Comparison of ENCODE assay signal across 25 mouse cellular contexts in the genomic region with DNA sequence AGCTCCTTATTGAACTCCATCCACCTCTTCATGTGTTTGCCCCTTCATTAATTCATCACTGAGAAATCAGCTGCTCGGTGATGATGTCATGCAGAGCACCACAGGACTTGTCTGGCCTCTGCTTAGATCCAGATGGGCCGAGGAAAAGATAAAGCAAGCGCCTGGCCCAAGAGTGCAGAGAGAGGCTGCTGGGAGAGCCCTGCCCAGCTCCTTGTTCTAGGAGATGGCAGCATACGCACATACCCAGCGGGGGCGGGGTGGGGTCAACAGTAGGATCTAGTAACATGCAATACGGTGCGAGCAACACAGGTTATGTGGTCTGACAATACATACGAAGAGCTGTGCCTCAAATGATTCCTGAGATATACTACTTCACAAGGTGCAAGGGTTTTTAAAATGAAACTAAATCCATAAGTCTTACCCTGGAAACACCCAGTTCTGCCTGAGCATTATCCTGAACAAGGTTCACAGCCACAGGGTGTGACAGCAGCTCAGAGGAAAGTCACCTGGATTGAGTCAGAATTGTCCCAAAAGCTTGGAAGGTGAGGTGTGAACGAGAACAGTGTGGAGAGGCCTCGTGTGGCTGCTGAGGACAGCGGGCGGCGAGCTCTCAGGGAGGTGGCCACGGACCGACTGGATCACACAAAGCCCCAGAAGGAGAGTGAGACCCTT.
A peak's percentile ranks its signal among the peaks of the same experiment; 100 is the strongest.
DNase-seq lines count a peak whose midpoint lies in the region; ATAC-seq and TF ChIP-seq lines count a peak whose summit lies in the region.
"Had no signal": no experiment of that assay in that cellular context is flagged by ENCODE, and none has a peak within 500 bp of the region (broad histone marks: within the 10 kb centered on the region; RNA-seq: fewer than 3 reads in every experiment).

No protein-coding gene starts in this region.

- intact Hi-C loops in left cerebral cortex, adult 2 months (cut with DNase I), result no loop called here

- no peak for ATAC-seq in forebrain, embryonic 11.5 days (replicated peaks; ENCODE audit: low FRiP score)
- no peak for ATAC-seq in forebrain, embryonic 15.5 days (replicated peaks)
- ATAC-seq in hindbrain, embryonic 13.5 days (ENCODE audit: low FRiP score), result no peak
- no peak for ATAC-seq in hindbrain, embryonic 14.5 days (ENCODE audit: low FRiP score)
- peak; percentile 72 for ATAC-seq in intestine, embryonic 15.5 days
- ATAC-seq in stomach, postnatal 0 days (ENCODE audit: low FRiP score, low TSS enrichment), result peak; percentile 82
- ATAC-seq: inflammation-experienced regulatory T-cells, adult 6 months; midbrain, embryonic 13.5 days had no signal

- DNase-seq in forebrain, embryonic 11.5 days (ENCODE audit: low spot score), result no peak
- no peak for DNase-seq in hindbrain, embryonic 14.5 days (ENCODE audit: low spot score)
- peak; percentile 51 for DNase-seq in stomach, postnatal 0 days (ENCODE audit: low spot score)
- DNase-seq in adipocyte (ENCODE audit: low spot score), result no peak
- DNase-seq in left cerebral cortex, adult 2 months (ENCODE audit: extremely low spot score in 1 of 2, low spot score in 2 of 2), result no peak
- DNase-seq: adrenal gland, postnatal 14 days; cerebellum, adult 11 months; cerebellum, postnatal 36 days; gastrocnemius, postnatal 10 days; heart, adult 18-20 months; right cerebral cortex, postnatal 4 days; thymus, adult 18-20 months; thymus, postnatal 4 days had no signal

- H3K4me2 ChIP-seq in forebrain, embryonic 11.5 days (ENCODE audit: low read depth, low read length, severe bottlenecking), result no peak overlapping the region
- no peak overlapping the region for H3K4me2 ChIP-seq in forebrain, embryonic 15.5 days (replicated peaks)
- H3K4me2 ChIP-seq in hindbrain, embryonic 13.5 days, result no peak overlapping the region
- H3K4me2 ChIP-seq in hindbrain, embryonic 14.5 days (replicated peaks), result no peak overlapping the region
- 0 out of 2 replicates have a peak overlapping the region, but pooled peaks have one; percentile 14 for H3K4me2 ChIP-seq in intestine, embryonic 15.5 days (replicated peaks)
- H3K4me2 ChIP-seq in stomach, postnatal 0 days (replicated peaks; ENCODE audit: low read depth), result no peak overlapping the region
- H3K4me2 ChIP-seq: heart, embryonic 15.5 days; kidney, embryonic 15.5 days; limb, embryonic 15.5 days; liver, embryonic 15.5 days; midbrain, embryonic 13.5 days; neural tube, embryonic 12.5 days had no signal

- peak overlapping the region; percentile 24; the same call in 1 of the 2 replicates for H3K9ac ChIP-seq in forebrain, embryonic 11.5 days (ENCODE audit: low read length)
- no peak overlapping the region for H3K9ac ChIP-seq in forebrain, embryonic 15.5 days (replicated peaks)
- H3K9ac ChIP-seq in hindbrain, embryonic 13.5 days, result peak overlapping the region; percentile 24; the same call in 1 of the 2 replicates
- no peak overlapping the region for H3K9ac ChIP-seq in hindbrain, embryonic 14.5 days
- H3K9ac ChIP-seq in intestine, embryonic 15.5 days, result no peak overlapping the region
- H3K9ac ChIP-seq in stomach, postnatal 0 days (ENCODE audit: low read length), result no peak overlapping the region; the same call in 1 of the 2 replicates
- H3K9ac ChIP-seq: heart, embryonic 15.5 days; kidney, embryonic 15.5 days; limb, embryonic 15.5 days; liver, embryonic 15.5 days; midbrain, embryonic 13.5 days; neural tube, embryonic 12.5 days had no signal

- TF ChIP-seq EP300 in stomach, postnatal 0 days (optimal IDR thresholded peaks at IDR 0.05), result no peak

- 73% methylated on average over 16 of the region's 16 CpGs for WGBS in forebrain, embryonic 11.5 days
- WGBS in forebrain, embryonic 15.5 days, result 74% methylated on average over 16 of the region's 16 CpGs
- 75% methylated on average over 16 of the region's 16 CpGs for WGBS in hindbrain, embryonic 13.5 days
- 73% methylated on average over 16 of the region's 16 CpGs for WGBS in hindbrain, embryonic 14.5 days
- WGBS in intestine, embryonic 15.5 days, result 64% methylated on average over 16 of the region's 16 CpGs
- WGBS in stomach, postnatal 0 days, result 66% methylated on average over 16 of the region's 16 CpGs

- H3K9me3 ChIP-seq in forebrain, embryonic 11.5 days (ENCODE audit: control insufficient read depth, low read length), result no peaks in the 10 kb centered on the region
- H3K9me3 ChIP-seq in forebrain, embryonic 15.5 days, result no peaks in the 10 kb centered on the region
- no peaks in the 10 kb centered on the region for H3K9me3 ChIP-seq in hindbrain, embryonic 13.5 days
- no peaks in the 10 kb centered on the region for H3K9me3 ChIP-seq in hindbrain, embryonic 14.5 days (ENCODE audit: control insufficient read depth, low read length)
- no peaks in the 10 kb centered on the region for H3K9me3 ChIP-seq in intestine, embryonic 15.5 days
- no peaks in the 10 kb centered on the region for H3K9me3 ChIP-seq in stomach, postnatal 0 days (ENCODE audit: control insufficient read depth, low read length)
- H3K9me3 ChIP-seq: embryonic facial prominence, embryonic 10.5 days; heart, embryonic 15.5 days; kidney, embryonic 15.5 days; limb, embryonic 15.5 days; liver, embryonic 15.5 days; midbrain, embryonic 13.5 days; neural tube, embryonic 12.5 days had no signal

- H3K36me3 ChIP-seq in forebrain, embryonic 11.5 days (ENCODE audit: control insufficient read depth, insufficient read depth, low read length), result no peaks in the 10 kb centered on the region
- H3K36me3 ChIP-seq in forebrain, embryonic 15.5 days, result no peaks in the 10 kb centered on the region
- H3K36me3 ChIP-seq in hindbrain, embryonic 13.5 days, result no peaks in the 10 kb centered on the region
- H3K36me3 ChIP-seq in hindbrain, embryonic 14.5 days (replicated peaks; ENCODE audit: control insufficient read depth, insufficient read depth), result no peaks in the 10 kb centered on the region
- no peaks in the 10 kb centered on the region for H3K36me3 ChIP-seq in intestine, embryonic 15.5 days
- H3K36me3 ChIP-seq in stomach, postnatal 0 days (ENCODE audit: control insufficient read depth, insufficient read depth, low read length), result no peaks in the 10 kb centered on the region
- H3K36me3 ChIP-seq: embryonic facial prominence, embryonic 10.5 days; heart, embryonic 15.5 days; kidney, embryonic 15.5 days; limb, embryonic 15.5 days; liver, embryonic 15.5 days; midbrain, embryonic 13.5 days; neural tube, embryonic 12.5 days had no signal

- H3K4me1 ChIP-seq in forebrain, embryonic 11.5 days (replicated peaks; ENCODE audit: control insufficient read depth, insufficient read depth, low read length), result peaks cover 2% of the 10 kb centered on the region; the same call in 1 of the 2 replicates
- 0 out of 2 replicates have a peak, but pooled peaks cover 5% of the 10 kb centered on the region for H3K4me1 ChIP-seq in forebrain, embryonic 15.5 days
- H3K4me1 ChIP-seq in hindbrain, embryonic 13.5 days (replicated peaks), result peaks cover 30% of the 10 kb centered on the region
- H3K4me1 ChIP-seq in hindbrain, embryonic 14.5 days (replicated peaks; ENCODE audit: control insufficient read depth, insufficient read depth, low read length), result peaks cover 4% of the 10 kb centered on the region
- peaks cover 22% of the 10 kb centered on the region for H3K4me1 ChIP-seq in intestine, embryonic 15.5 days (replicated peaks)
- H3K4me1 ChIP-seq in stomach, postnatal 0 days (replicated peaks; ENCODE audit: control insufficient read depth, insufficient read depth), result no peaks in the 10 kb centered on the region; the same call in 1 of the 2 replicates
- H3K4me1 ChIP-seq: limb, embryonic 15.5 days had no signal

- H3K4me3 ChIP-seq in forebrain, embryonic 11.5 days (ENCODE audit: low read depth, low read length), result no peak overlapping the region
- no peak overlapping the region for H3K4me3 ChIP-seq in forebrain, embryonic 15.5 days
- H3K4me3 ChIP-seq in hindbrain, embryonic 13.5 days, result no peak overlapping the region
- no peak overlapping the region for H3K4me3 ChIP-seq in hindbrain, embryonic 14.5 days (replicated peaks; ENCODE audit: low read length)
- H3K4me3 ChIP-seq in intestine, embryonic 15.5 days (replicated peaks), result no peak overlapping the region
- no peak overlapping the region for H3K4me3 ChIP-seq in stomach, postnatal 0 days (ENCODE audit: low read depth, low read length)
- no peak overlapping the region for H3K4me3 ChIP-seq in left cerebral cortex, adult 2 months
- H3K4me3 ChIP-seq: embryonic facial prominence, embryonic 10.5 days; heart, embryonic 15.5 days; kidney, embryonic 15.5 days; limb, embryonic 15.5 days; liver, embryonic 15.5 days; midbrain, embryonic 13.5 days; neural tube, embryonic 12.5 days had no signal

- no peak overlapping the region for H3K27ac ChIP-seq in forebrain, embryonic 11.5 days (ENCODE audit: low read depth, low read length)
- no peak overlapping the region for H3K27ac ChIP-seq in forebrain, embryonic 15.5 days (replicated peaks)
- H3K27ac ChIP-seq in hindbrain, embryonic 13.5 days, result 0 out of 2 replicates have a peak overlapping the region, but pooled peaks have one; percentile 12
- no peak overlapping the region for H3K27ac ChIP-seq in hindbrain, embryonic 14.5 days
- H3K27ac ChIP-seq in intestine, embryonic 15.5 days, result peak overlapping the region; percentile 42
- H3K27ac ChIP-seq in stomach, postnatal 0 days (replicated peaks), result no peak overlapping the region; the same call in 1 of the 2 replicates
- H3K27ac ChIP-seq in left cerebral cortex, adult 2 months, result no peak overlapping the region
- H3K27ac ChIP-seq: embryonic facial prominence, embryonic 10.5 days; heart, embryonic 15.5 days; kidney, embryonic 15.5 days; limb, embryonic 15.5 days; liver, embryonic 15.5 days; midbrain, embryonic 13.5 days; neural tube, embryonic 12.5 days had no signal

- no peaks in the 10 kb centered on the region for H3K27me3 ChIP-seq in forebrain, embryonic 11.5 days (ENCODE audit: control insufficient read depth, insufficient read depth, low read length)
- no peaks in the 10 kb centered on the region for H3K27me3 ChIP-seq in forebrain, embryonic 15.5 days
- no peaks in the 10 kb centered on the region for H3K27me3 ChIP-seq in hindbrain, embryonic 13.5 days
- no peaks in the 10 kb centered on the region for H3K27me3 ChIP-seq in hindbrain, embryonic 14.5 days (ENCODE audit: control insufficient read depth, insufficient read depth, low read length)
- H3K27me3 ChIP-seq in intestine, embryonic 15.5 days (replicated peaks), result no peaks in the 10 kb centered on the region
- H3K27me3 ChIP-seq in stomach, postnatal 0 days (ENCODE audit: control insufficient read depth, insufficient read depth, low read length), result no peaks in the 10 kb centered on the region
- H3K27me3 ChIP-seq: CH12.LX; heart, embryonic 15.5 days; kidney, embryonic 15.5 days; limb, embryonic 15.5 days; liver, embryonic 15.5 days; midbrain, embryonic 13.5 days; neural tube, embryonic 12.5 days had no signal

- no peak for TF ChIP-seq CTCF in stomach, postnatal 0 days (IDR thresholded peaks at IDR 0.05; ENCODE audit: low read depth)
- TF ChIP-seq CTCF in left cerebral cortex, adult 2 months (IDR thresholded peaks at IDR 0.05), result no peak

Comparison
In these comparisons a context has a peak if more than half of its experiments do, and no peak if none do; other contexts are left out.
1. H3K27ac ChIP-seq: peak in hindbrain, embryonic 13.5 days (single experiment) and intestine, embryonic 15.5 days (single experiment); none in forebrain, embryonic 11.5 days (single experiment), forebrain, embryonic 15.5 days (single experiment), hindbrain, embryonic 14.5 days (single experiment), stomach, postnatal 0 days (single experiment) and left cerebral cortex, adult 2 months (single experiment).
2. H3K9ac ChIP-seq: peak in forebrain, embryonic 11.5 days (single experiment) and hindbrain, embryonic 13.5 days (single experiment); none in forebrain, embryonic 15.5 days (single experiment), hindbrain, embryonic 14.5 days (single experiment), intestine, embryonic 15.5 days (single experiment) and stomach, postnatal 0 days (single experiment).
3. ATAC-seq: peak in intestine, embryonic 15.5 days (single experiment) and stomach, postnatal 0 days (single experiment); none in forebrain, embryonic 11.5 days (single experiment), forebrain, embryonic 15.5 days (single experiment), hindbrain, embryonic 13.5 days (single experiment) and hindbrain, embryonic 14.5 days (single experiment).